Mouse (Mus musculus) lung, postnatal 0 days (tissue): ENCODE data around the gene Rxra. TPM values are rescaled to one million over a fixed set of nuclear protein-coding genes. Genes with fewer than 3 reads are reported as not detected.

ENCODE experiments used
- ATAC-seq: fragments of 200-750 bp; cut with Nextera tagmentation; 2 replicates; pipeline ENCODE4 v1.8.0; 2017; ENCODE audit warnings: moderate library complexity
- DNase-seq: peaks from one replicate; pipeline ENCODE4 v3.0.0-alpha.2; 2016; ENCODE audit warnings: low spot score
- H3K27ac ChIP-seq: fragments of 300-500 bp; sonication (generic); 2 replicates; pipeline ENCODE4 v1.5.1; 2014; ENCODE audit warnings: antibody characterized with exemption, mild to moderate bottlenecking, low read length, mixed read lengths
- H3K27me3 ChIP-seq: fragments of 300-500 bp; sonication (generic); replicated peaks from 2 replicates; pipeline ENCODE4 v1.6.1; 2014; ENCODE audit warnings: low read length, mixed read lengths; ENCODE audit not compliant: insufficient read depth
- H3K36me3 ChIP-seq: fragments of 300-500 bp; sonication (generic); 2 replicates; pipeline ENCODE4 v1.6.1; 2014; ENCODE audit warnings: low read length, mixed read lengths; ENCODE audit not compliant: insufficient read depth
- H3K4me1 ChIP-seq: fragments of 300-500 bp; sonication (generic); 2 replicates; pipeline ENCODE4 v1.6.1; 2014; ENCODE audit warnings: antibody characterized with exemption, low read depth, low read length, mixed read lengths; ENCODE audit not compliant: insufficient read depth
- H3K4me2 ChIP-seq: fragments of 300-500 bp; sonication (generic); replicated peaks from 2 replicates; pipeline ENCODE4 v1.6.1; 2014; ENCODE audit warnings: low read depth, mild to moderate bottlenecking, low read length, moderate library complexity, mixed read lengths
- H3K4me3 ChIP-seq: fragments of 300-500 bp; sonication (generic); 2 replicates; pipeline ENCODE4 v1.5.1; 2014; ENCODE audit warnings: low read depth, low read length
- H3K9ac ChIP-seq: fragments of 300-500 bp; sonication (generic); replicated peaks from 2 replicates; pipeline ENCODE4 v1.6.1; 2014; ENCODE audit warnings: low read depth, mild to moderate bottlenecking
- H3K9me3 ChIP-seq: fragments of 300-500 bp; sonication (generic); 2 replicates; pipeline ENCODE4 v1.6.1; 2016; ENCODE audit warnings: low read length, mixed read lengths
- CTCF ChIP-seq: IDR thresholded peaks from 2 replicates; pipeline ENCODE4 v1.5.1; 2016; ENCODE audit warnings: antibody characterized with exemption, mild to moderate bottlenecking
- EP300 ChIP-seq: IDR thresholded peaks from 2 replicates; pipeline ENCODE4 v1.6.1; 2016; ENCODE audit warnings: antibody characterized with exemption, mild to moderate bottlenecking, control low read depth
- WGBS: fragments of 180-500 bp; shearing (Covaris S2); extraction: QIAGEN DNeasy Blood & Tissue Kit; methylation state at CpG from one replicate; pipeline ENCODE4 v1.1.7; 2014; 5-methylcytosine and 5-hydroxymethylcytosine counted together
- polyA plus RNA-seq: library from polyadenylated mRNA; unstranded; fragments of >200 nt; fragmentation: Nextera tagmentation; extraction: Ambion mirVana; gene quantifications from 2 replicates; pipeline ENCODE4 v1.2.1, GENCODE M21; 2015

The Rxra gene
- polyA plus RNA-seq, 1 experiment from 2014 or later: 9.6 TPM

DNA sequence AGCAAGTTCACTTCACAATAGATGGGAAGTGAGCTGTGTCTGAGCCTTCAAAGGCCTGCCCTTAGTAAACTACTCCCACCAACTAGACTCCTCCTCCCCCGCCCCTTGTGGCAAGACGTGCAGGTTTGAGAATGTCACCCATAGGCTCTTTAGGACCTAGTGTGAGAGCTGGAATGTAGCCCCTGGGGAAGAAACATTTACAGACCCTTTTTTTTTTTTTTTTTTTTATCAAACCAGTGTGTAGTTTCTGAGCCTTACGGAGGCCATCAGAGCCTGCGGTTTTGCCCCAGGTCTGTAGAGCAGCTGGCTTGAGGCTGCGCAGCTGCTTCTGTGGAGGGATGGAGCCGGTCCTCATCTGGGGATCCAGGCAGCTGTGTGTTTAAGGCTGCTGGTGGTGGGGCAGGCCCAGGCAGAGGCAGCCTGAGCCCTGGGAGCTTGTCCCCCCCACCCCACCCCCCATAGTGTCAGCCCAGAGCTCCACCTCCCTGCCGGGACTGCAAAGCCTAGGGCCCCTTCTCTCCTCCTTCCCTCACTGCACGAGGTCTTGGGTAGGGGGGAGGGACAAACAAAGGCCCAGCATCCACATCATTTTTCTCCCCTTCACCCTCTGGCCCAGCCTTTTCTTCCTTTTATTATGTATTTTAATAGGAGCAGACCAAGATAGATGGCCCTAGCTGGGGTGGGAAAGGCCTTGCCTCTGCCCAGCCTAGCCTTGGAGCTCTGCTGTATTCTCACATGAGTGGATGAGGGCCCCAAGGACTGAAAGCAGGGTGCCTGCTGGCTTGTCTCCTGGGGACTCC, 26.2 kb upstream of the Rxra start:
- Histone ChIP-seq H3K4me3 (no peak overlapping the region), H3K9ac (no peak overlapping the region), H3K27ac (no peak overlapping the region), H3K27me3 (no peaks in the 10 kb centered on the region), H3K36me3 (no peaks in the 10 kb centered on the region), H3K9me3 (no peaks in the 10 kb centered on the region), H3K4me2 (no peak overlapping the region), H3K4me1 (no peaks in the 10 kb centered on the region)
- no peak; the same call in 1 of the 2 replicates for ATAC-seq
- TF ChIP-seq CTCF: no peak
- TF ChIP-seq EP300: no peak
- DNase-seq: no peak
- WGBS: 48% methylated on average over 8 of the region's 8 CpGs

DNA sequence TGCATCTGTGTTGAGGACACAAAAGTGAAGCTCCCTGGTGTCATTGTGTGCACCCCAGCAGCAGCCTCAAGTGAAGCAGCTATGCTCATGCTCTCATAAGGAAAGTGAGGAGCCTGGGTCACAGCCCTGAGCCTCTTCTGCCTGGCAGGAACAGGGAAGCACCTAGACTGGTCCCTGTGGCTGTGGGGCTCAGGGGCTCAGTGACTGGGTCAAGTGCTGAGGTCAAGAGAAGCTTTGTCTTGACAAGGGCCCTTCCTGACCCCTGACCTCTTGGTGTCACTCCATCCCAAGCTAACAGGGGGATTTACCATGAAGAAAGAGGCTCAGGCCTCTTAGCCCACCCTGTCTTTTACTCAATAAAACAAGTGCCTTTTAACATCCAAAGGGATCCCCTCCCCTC, 25.2 kb upstream of the Rxra start:
- H3K27ac ChIP-seq: no peak overlapping the region
- ATAC-seq: no peak

GRCm38 (mm10) chr2:27653496-27654030, 22.7 kb upstream of the Rxra start:
- Histone ChIP-seq H3K27ac (no peak overlapping the region), H3K36me3 (no peaks in the 10 kb centered on the region), H3K4me3 (no peak overlapping the region), H3K9ac (no peak overlapping the region), H3K4me1 (no peaks in the 10 kb centered on the region), H3K27me3 (no peaks in the 10 kb centered on the region), H3K4me2 (no peak overlapping the region), H3K9me3 (no peaks in the 10 kb centered on the region)
- 58% methylated on average over 5 of the region's 5 CpGs for WGBS
- DNase-seq (no peak), ATAC-seq (no peak)
- TF ChIP-seq CTCF (no peak), EP300 (no peak)

More for the DNA sequence above, 25.2 kb upstream of the Rxra start:
- H3K4me2 ChIP-seq: no peak overlapping the region
- no peak for DNase-seq
- H3K9ac ChIP-seq: no peak overlapping the region
- H3K9me3 ChIP-seq: no peaks in the 10 kb centered on the region
- no peak overlapping the region for H3K4me3 ChIP-seq
- no peaks in the 10 kb centered on the region for H3K27me3 ChIP-seq
- no peaks in the 10 kb centered on the region for H3K36me3 ChIP-seq
- TF ChIP-seq CTCF (no peak), EP300 (no peak)
- H3K4me1 ChIP-seq: no peaks in the 10 kb centered on the region

DNA sequence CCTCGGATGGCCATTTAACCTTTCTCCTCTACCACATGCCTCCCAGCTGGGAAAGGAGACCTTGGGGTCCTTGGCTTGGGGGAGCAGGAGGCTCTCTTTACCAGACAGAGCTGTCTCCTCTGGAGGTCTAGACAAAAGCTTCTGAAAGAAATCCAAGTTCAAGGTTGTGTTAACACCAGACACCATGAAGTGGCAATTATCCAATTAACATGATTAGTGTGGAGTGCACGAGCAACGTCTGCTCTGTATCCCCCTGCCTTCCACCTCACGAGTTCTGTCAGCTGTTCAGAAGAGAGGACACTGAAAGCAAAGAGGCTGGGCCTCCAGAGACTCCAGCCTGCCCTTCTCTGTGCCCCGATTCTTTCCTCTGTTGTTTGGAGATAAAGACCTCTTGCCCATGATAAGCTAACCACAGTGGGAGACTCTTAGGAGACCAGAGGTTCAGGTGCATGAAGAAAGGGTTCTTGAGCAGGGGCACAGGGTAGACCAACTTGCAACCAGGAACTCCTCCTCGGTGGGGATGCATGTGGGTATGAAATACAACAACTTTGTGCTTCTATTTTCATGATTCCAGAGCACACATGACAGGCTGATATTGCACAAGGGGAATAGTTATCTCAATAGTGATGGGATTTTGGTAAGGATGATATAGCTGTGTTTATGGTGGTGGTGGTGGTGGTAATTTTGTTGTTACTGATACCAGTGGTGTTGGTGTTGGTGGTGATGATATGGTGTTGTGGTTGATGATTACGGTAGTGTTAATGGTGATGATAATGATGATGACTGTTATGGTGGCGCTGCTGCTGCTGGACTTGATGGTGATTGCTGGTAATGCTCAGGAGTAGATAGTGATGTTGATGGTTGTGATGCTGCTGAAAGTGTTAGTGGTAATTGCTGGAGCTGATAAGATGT, 21.7 kb upstream of the Rxra start:
- no peaks in the 10 kb centered on the region for H3K27me3 ChIP-seq
- TF ChIP-seq CTCF (no peak), EP300 (no peak)
- WGBS: 66% methylated on average over 8 of the region's 8 CpGs
- no peak overlapping the region for H3K27ac ChIP-seq
- ATAC-seq (no peak), DNase-seq (no peak)
- no peak overlapping the region for H3K4me2 ChIP-seq
- H3K4me3 ChIP-seq: no peak overlapping the region
- no peaks in the 10 kb centered on the region for H3K9me3 ChIP-seq
- H3K4me1 ChIP-seq: no peaks in the 10 kb centered on the region
- H3K36me3 ChIP-seq: no peaks in the 10 kb centered on the region
- no peak overlapping the region for H3K9ac ChIP-seq

- Histone ChIP-seq H3K4me1 (no peaks in the 10 kb centered on the region), H3K4me3 (no peak overlapping the region), H3K27ac (no peak overlapping the region), H3K9ac (no peak overlapping the region), H3K4me2 (no peak overlapping the region), H3K9me3 (no peaks in the 10 kb centered on the region), H3K36me3 (no peaks in the 10 kb centered on the region), H3K27me3 (no peaks in the 10 kb centered on the region)
- TF ChIP-seq CTCF (no peak), EP300 (no peak)
- ATAC-seq: no peak
- no peak for DNase-seq
Measured at GRCm38 (mm10) chr2:27656576-27656975, 19.7 kb upstream of the Rxra start.

DNA sequence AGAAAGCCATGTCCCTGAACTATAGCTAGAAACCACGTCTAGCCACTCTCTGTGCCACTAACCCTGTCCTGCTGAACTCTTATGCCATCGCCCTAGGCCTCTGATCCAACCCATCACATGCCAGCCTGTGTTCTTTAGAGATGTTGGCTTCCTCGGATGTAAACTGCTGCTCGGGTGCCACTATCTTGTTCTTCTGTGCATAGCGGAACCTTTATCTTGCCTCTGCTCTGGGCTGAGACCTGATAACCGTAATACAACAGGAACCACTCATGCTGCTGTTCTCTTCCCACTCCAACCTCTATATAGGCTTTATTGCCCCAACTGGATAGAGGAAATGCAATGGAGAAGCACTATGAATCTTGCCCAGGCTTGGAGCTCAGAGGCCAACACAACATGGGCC, 11.0 kb upstream of the Rxra start:
- no peak for DNase-seq
- no peak for TF ChIP-seq EP300
- TF ChIP-seq CTCF: no peak
- no peaks in the 10 kb centered on the region for H3K4me1 ChIP-seq
- WGBS: 78% methylated on average over 6 of the region's 6 CpGs
- no peak for ATAC-seq
- no peaks in the 10 kb centered on the region for H3K27me3 ChIP-seq
- H3K4me3 ChIP-seq: no peak overlapping the region
- no peak overlapping the region for H3K9ac ChIP-seq
- no peaks in the 10 kb centered on the region for H3K9me3 ChIP-seq
- no peaks in the 10 kb centered on the region for H3K36me3 ChIP-seq
- H3K27ac ChIP-seq: no peak overlapping the region
- no peak overlapping the region for H3K4me2 ChIP-seq
